Mouse (Mus musculus) midbrain, embryonic 13.5 days (tissue): ENCODE results near the gene Tsku. TPM values are rescaled to one million over a fixed set of nuclear protein-coding genes. Genes with fewer than 3 reads are reported as not detected.

Source experiments
- ATAC-seq: fragments of 200-750 bp; cut with Nextera tagmentation; 2 replicates; pipeline ENCODE4 v1.8.0; 2017; ENCODE audit warnings: mild to moderate bottlenecking, moderate TSS enrichment, moderate library complexity
- H3K27ac ChIP-seq: fragments of 300-500 bp; sonication (generic); 2 replicates; pipeline ENCODE4 v1.5.1; 2015; ENCODE audit warnings: inconsistent platforms, mild to moderate bottlenecking, moderate library complexity
- H3K27me3 ChIP-seq: fragments of 300-500 bp; sonication (generic); 2 replicates; pipeline ENCODE4 v1.6.1; 2015; ENCODE audit warnings: mild to moderate bottlenecking, inconsistent platforms
- H3K36me3 ChIP-seq: fragments of 300-500 bp; sonication (generic); 2 replicates; pipeline ENCODE4 v1.6.1; 2015; ENCODE audit warnings: mild to moderate bottlenecking, inconsistent platforms
- H3K4me1 ChIP-seq: fragments of 300-500 bp; sonication (generic); replicated peaks from 2 replicates; pipeline ENCODE4 v1.6.1; 2015; ENCODE audit warnings: inconsistent platforms
- H3K4me2 ChIP-seq: fragments of 300-500 bp; sonication (generic); replicated peaks from 2 replicates; pipeline ENCODE4 v1.6.1; 2015; ENCODE audit warnings: moderate library complexity, mild to moderate bottlenecking, inconsistent platforms
- H3K4me3 ChIP-seq: fragments of 300-500 bp; sonication (generic); replicated peaks from 2 replicates; pipeline ENCODE4 v1.5.1; 2015; ENCODE audit warnings: mild to moderate bottlenecking, inconsistent platforms
- H3K9ac ChIP-seq: fragments of 300-500 bp; sonication (generic); replicated peaks from 2 replicates; pipeline ENCODE4 v1.6.1; 2015; ENCODE audit warnings: mild to moderate bottlenecking, inconsistent platforms
- H3K9me3 ChIP-seq: fragments of 300-500 bp; sonication (generic); 2 replicates; pipeline ENCODE4 v1.6.1; 2016; ENCODE audit warnings: mild to moderate bottlenecking, inconsistent platforms
- WGBS: fragments of 180-500 bp; shearing (Covaris S2); methylation state at CpG from one replicate; pipeline ENCODE4 v1.1.7; 2015; 5-methylcytosine and 5-hydroxymethylcytosine counted together
- polyA plus RNA-seq: library from polyadenylated mRNA; unstranded; fragments of >200 nt; fragmentation: Nextera tagmentation; extraction: Ambion mirVana; gene quantifications from 2 replicates; pipeline ENCODE4 v1.2.1, GENCODE M21; 2015

Gene Tsku
- polyA plus RNA-seq, 1 experiment from 2014 or later, result 6.7 TPM

DNA sequence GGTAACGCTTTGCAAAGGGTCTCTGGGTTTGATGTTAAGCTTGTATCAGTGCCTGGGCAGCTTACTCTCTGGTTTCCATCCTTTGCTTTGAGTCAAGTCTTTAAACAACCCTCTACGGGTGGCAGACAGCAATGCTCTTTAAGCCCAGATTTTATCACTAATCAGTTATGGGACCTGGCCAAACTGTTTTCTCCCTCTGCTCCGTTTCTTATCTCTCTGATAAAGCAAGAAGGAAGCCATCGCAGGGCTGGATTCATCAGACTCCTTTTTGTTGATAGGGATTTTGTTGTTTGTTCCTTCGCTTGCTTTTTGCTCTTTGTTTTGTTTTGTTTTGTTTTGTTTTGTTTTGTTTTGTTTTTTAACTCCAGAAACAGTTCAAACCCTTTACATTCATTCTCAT lies 20.8 kb downstream of the Tsku start:
- Histone ChIP-seq H3K4me1 (peaks cover 4% of the 10 kb centered on the region), H3K27me3 (peaks cover 7% of the 10 kb centered on the region; the same call in 1 of the 2 replicates), H3K4me2 (no peak overlapping the region), H3K27ac (no peak overlapping the region), H3K4me3 (no peak overlapping the region), H3K9ac (no peak overlapping the region), H3K9me3 (no peaks in the 10 kb centered on the region), H3K36me3 (no peaks in the 10 kb centered on the region)
- 81% methylated on average over 5 of the region's 5 CpGs for WGBS
- no peak for ATAC-seq

DNA sequence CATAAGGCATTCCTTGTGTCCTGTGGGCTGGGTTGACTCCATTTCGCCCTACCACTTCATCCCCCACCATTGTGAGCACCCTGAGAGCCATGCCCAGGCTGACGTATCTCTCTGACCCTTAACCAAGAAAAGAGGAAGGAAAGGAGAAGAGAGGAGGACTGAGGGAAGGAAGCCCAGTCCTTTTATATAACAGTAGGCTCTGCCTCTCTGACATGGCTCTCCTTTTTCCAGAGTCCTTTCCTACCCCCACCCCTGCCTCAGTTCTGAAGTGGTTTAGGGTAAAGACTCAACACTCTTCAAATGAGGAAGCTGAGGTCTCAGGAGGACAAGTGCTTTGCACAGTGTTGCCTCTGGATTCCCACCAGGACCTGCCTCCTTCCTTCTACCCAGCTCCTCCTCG lies 27.1 kb downstream of the Tsku start:
- Histone ChIP-seq H3K27me3 (no peaks in the 10 kb centered on the region), H3K4me1 (no peaks in the 10 kb centered on the region), H3K36me3 (no peaks in the 10 kb centered on the region), H3K9me3 (no peaks in the 10 kb centered on the region), H3K4me2 (no peak overlapping the region), H3K4me3 (no peak overlapping the region), H3K27ac (no peak overlapping the region), H3K9ac (no peak overlapping the region)
- no peak for ATAC-seq
- 76% methylated on average over 3 of the region's 3 CpGs for WGBS

DNA sequence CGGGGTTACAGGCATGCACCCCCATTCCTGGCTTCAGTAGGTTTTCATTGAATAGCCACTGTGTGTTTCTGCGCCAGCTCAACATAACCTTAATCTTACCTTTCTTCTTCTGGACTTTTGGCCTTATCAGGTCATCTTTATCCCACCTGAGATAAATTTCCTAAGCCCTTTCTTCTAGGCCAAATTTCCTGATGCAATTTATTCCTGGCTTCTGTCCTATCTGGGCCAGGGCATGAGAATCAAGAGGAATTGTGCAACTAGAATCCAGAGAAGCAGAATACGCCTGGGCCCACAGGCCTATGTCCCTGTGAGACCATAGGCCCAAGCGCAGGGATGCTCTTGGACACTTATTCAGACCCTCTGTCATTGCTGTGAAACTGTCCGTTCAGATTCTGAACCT lies 27.6 kb downstream of the Tsku start:
- H3K4me1 ChIP-seq, result no peaks in the 10 kb centered on the region
- H3K27ac ChIP-seq, result no peak overlapping the region
- no peaks in the 10 kb centered on the region for H3K27me3 ChIP-seq
- WGBS, result 97% methylated on average over 5 of the region's 5 CpGs
- no peak overlapping the region for H3K9ac ChIP-seq
- no peak overlapping the region for H3K4me2 ChIP-seq
- no peaks in the 10 kb centered on the region for H3K9me3 ChIP-seq
- H3K36me3 ChIP-seq, result no peaks in the 10 kb centered on the region
- ATAC-seq, result no peak
- H3K4me3 ChIP-seq, result no peak overlapping the region

DNA sequence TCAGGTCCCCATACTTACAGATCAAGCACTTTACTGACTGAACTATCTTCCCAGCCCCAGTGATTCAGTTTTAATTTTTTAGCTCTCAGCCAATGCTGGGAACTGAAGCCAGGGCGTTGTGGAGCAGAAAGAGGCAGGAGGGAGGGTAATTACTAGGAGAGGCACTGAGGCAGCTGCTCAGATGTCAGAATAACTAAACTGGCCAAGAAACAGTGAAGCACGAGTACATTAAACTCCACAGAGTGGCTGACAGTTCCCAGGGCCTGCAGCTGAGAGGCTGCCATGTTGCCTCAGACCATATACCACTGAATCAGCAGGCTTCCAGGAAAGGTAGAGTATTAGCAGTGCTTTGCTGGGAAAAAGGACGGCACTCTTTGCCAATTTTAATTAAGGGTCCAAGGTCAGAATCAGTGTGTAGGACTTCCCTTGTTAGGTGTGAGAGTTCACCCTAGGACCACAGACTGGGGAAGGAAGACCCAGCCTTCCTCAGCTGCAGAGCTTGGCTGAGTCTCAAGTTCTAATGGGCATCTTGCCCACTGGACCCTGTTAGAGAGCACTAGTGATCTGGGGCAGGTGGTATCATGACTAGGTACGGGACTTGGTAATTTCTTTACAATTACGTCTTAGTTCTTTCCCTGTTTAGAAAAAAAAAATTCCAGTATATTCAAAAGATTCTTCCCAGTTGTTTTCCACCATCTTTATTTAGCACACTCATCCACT lies 28.3 kb downstream of the Tsku start:
- H3K9me3 ChIP-seq, result no peaks in the 10 kb centered on the region
- no peaks in the 10 kb centered on the region for H3K27me3 ChIP-seq
- no peak overlapping the region for H3K27ac ChIP-seq
- H3K4me2 ChIP-seq, result no peak overlapping the region
- H3K4me1 ChIP-seq, result no peaks in the 10 kb centered on the region
- WGBS, result 77% methylated on average over 5 of the region's 5 CpGs
- H3K9ac ChIP-seq, result no peak overlapping the region
- ATAC-seq, result no peak
- H3K36me3 ChIP-seq, result no peaks in the 10 kb centered on the region
- no peak overlapping the region for H3K4me3 ChIP-seq

DNA sequence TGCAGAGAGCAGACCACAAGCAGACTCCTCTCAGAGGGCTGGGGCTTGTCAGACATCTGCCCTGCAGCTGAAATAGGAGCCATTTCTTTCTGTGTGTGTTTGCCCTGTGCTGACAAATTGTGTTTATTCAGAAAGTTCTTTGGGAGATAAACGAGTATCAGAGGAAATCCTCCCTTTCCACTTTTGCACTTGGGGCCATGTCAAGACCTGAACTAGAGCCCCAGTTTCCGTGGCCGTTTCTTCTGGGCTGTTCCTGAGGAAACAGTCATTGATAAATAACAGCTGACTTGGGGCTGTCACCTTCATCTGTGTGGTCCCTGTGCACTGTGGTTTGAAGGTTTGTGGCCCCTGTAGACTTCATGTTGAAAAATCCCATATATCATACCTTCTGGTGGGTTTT lies 29.2 kb downstream of the Tsku start:
- Histone ChIP-seq H3K4me2 (no peak overlapping the region), H3K4me3 (no peak overlapping the region), H3K9ac (no peak overlapping the region), H3K4me1 (no peaks in the 10 kb centered on the region), H3K27me3 (no peaks in the 10 kb centered on the region), H3K27ac (no peak overlapping the region), H3K36me3 (no peaks in the 10 kb centered on the region), H3K9me3 (no peaks in the 10 kb centered on the region)
- no peak for ATAC-seq
- WGBS, result 86% methylated on average over 3 of the region's 3 CpGs

DNA sequence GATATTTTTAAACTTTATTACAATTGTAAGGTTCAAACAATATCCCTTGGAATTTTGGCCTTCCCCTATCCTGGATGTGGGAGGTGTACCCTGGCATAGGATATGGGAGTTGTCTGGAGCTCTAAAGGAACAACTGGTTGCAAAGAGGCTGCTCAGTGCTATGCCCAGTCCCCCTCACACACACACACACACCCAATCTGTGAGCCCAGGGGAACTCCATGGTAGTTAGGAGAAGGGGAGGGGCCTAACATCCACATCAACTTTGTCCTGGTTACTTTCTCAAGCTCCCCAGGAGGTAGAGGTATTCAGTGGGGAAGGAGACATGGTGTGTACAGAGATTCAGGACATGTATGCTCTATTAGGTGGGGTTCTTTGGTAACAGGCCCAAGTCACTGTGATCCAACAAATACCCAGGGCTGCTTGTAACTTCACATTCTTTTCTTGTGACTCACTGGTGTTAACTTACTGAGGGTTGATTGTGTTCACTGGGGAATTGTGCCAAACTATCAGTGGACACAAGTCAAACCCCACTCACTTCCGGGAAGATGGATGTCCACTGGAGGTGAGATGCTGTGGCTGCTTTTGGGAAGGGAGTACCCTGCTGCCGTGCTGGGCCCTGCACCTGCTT lies 30.6 kb downstream of the Tsku start:
- no peak for ATAC-seq
- 83% methylated on average over 2 of the region's 2 CpGs for WGBS

DNA sequence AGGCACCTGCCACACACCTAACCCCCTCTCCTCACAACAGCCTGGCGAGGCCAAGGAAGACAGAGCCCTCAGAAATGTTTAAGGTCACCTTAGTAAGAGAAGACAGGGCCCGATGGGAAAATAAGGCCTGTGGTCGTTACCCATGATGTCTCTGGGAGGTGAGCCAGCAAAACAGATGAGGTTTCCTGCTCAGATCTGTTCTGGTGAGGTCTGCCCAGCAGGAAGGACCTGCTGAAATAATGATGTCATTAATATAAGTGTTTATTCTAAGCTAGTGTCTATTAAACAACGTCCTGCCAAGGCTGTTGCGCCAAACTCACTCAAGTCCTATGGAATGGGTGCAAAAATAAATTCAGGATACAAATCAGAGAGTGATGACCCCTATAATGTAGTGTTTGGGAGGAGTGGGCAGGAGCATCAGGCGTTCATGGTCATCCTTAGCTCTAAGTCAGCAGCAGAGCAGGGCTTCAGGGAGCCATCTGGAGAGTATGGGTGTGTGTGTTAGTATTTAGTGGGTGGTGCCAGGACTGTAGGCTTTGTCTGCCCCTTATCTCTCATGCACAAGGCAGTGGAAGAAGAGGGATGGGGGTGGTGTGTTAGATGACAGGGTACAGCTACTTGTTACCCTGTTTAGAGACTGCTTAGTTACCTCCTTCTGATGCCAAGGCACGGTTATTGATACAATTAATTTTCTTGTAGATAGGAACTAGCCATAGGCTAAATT lies 31.3 kb downstream of the Tsku start:
- Histone ChIP-seq H3K36me3 (no peaks in the 10 kb centered on the region), H3K27ac (no peak overlapping the region), H3K9me3 (no peaks in the 10 kb centered on the region), H3K4me2 (no peak overlapping the region), H3K4me1 (no peaks in the 10 kb centered on the region), H3K9ac (no peak overlapping the region), H3K4me3 (no peak overlapping the region), H3K27me3 (no peaks in the 10 kb centered on the region)
- ATAC-seq, result no peak
- WGBS, result 85% methylated on average over 7 of the region's 7 CpGs

More for the DNA sequence above, 30.6 kb downstream of the Tsku start:
- Histone ChIP-seq H3K36me3 (no peaks in the 10 kb centered on the region), H3K4me2 (no peak overlapping the region), H3K27me3 (no peaks in the 10 kb centered on the region), H3K9me3 (no peaks in the 10 kb centered on the region), H3K9ac (no peak overlapping the region), H3K27ac (no peak overlapping the region), H3K4me1 (no peaks in the 10 kb centered on the region), H3K4me3 (no peak overlapping the region)

DNA sequence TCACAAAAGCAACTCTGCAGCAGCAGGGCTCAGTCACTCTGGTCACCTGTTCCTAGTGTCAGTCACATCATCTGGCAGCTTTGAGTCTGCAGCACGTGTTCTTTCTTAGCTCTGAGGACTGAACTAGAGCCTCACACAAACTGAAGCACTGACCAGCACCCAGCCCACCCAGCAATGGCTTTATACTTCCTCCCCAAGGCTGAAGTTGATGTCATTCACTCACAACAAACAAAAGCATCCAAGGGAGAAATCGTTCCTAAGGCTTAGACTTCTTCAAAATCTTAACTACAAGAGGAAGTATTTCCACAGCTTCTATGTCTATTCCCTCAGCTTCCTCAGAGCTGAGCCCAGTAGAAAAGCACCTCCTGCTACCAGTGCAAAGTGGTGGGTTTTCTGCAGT lies 32.8 kb downstream of the Tsku start:
- WGBS, result 56% methylated on average over 2 of the region's 2 CpGs
- no peaks in the 10 kb centered on the region for H3K27me3 ChIP-seq
- H3K4me1 ChIP-seq, result peaks cover 9% of the 10 kb centered on the region

DNA sequence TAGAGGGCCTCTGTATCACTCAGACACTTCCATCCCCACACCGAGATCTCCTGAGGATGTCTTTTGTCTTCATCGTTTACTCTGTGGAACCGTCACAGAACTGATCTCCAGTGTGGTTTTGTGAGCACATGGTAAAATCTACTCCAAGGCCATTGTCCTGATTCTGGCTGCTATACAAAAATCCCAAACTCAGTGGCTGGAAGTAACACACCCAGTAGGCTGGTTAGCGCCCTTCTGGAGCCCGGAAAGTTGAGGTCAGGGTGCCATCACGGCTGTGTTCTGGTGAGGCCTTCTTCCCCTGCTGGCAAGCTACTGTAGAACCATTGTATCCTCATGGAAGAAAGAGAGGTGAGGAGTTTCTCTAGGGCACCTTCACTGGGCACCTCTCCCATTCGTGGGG lies 35.1 kb downstream of the Tsku start:
- Histone ChIP-seq H3K4me3 (no peak overlapping the region), H3K27me3 (peaks cover 3% of the 10 kb centered on the region; the same call in 1 of the 2 replicates), H3K27ac (no peak overlapping the region), H3K4me1 (peaks cover 12% of the 10 kb centered on the region), H3K9ac (no peak overlapping the region), H3K9me3 (no peaks in the 10 kb centered on the region), H3K36me3 (no peaks in the 10 kb centered on the region), H3K4me2 (no peak overlapping the region)
- ATAC-seq, result no peak
- 86% methylated on average over 7 of the region's 7 CpGs for WGBS

More for the DNA sequence above, 32.8 kb downstream of the Tsku start:
- Histone ChIP-seq H3K27ac (no peak overlapping the region), H3K4me2 (no peak overlapping the region), H3K4me3 (no peak overlapping the region), H3K9ac (no peak overlapping the region), H3K9me3 (no peaks in the 10 kb centered on the region), H3K36me3 (no peaks in the 10 kb centered on the region)
- ATAC-seq, result no peak

DNA sequence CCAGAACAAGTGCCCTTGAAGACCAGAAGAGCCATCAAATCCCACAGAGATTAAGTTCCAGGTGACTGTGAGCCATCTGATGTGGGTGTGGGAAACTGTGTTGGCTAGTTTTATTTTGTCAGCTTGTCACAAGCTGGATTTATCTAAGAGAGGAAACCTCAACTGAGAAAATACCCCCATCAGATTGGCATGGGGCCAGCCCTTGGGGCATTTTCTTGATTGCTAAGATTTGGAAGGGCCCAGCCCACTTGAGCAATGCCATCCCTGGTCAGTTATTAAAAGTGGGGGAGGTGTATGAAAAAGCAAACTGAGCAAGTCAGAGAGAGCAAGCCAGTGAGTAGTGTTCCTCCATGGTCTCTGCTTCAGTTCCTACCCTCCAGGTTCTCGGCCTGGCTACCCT lies 36.9 kb downstream of the Tsku start:
- peaks cover 12% of the 10 kb centered on the region for H3K4me1 ChIP-seq
- ATAC-seq, result no peak
- peaks cover 3% of the 10 kb centered on the region; the same call in 1 of the 2 replicates for H3K27me3 ChIP-seq
- no peak overlapping the region for H3K9ac ChIP-seq
- H3K36me3 ChIP-seq, result no peaks in the 10 kb centered on the region
- no peak overlapping the region for H3K4me2 ChIP-seq
- H3K27ac ChIP-seq, result no peak overlapping the region
- H3K9me3 ChIP-seq, result no peaks in the 10 kb centered on the region
- WGBS, result 92% methylated on average over 1 of the region's 1 CpGs
- no peak overlapping the region for H3K4me3 ChIP-seq

DNA sequence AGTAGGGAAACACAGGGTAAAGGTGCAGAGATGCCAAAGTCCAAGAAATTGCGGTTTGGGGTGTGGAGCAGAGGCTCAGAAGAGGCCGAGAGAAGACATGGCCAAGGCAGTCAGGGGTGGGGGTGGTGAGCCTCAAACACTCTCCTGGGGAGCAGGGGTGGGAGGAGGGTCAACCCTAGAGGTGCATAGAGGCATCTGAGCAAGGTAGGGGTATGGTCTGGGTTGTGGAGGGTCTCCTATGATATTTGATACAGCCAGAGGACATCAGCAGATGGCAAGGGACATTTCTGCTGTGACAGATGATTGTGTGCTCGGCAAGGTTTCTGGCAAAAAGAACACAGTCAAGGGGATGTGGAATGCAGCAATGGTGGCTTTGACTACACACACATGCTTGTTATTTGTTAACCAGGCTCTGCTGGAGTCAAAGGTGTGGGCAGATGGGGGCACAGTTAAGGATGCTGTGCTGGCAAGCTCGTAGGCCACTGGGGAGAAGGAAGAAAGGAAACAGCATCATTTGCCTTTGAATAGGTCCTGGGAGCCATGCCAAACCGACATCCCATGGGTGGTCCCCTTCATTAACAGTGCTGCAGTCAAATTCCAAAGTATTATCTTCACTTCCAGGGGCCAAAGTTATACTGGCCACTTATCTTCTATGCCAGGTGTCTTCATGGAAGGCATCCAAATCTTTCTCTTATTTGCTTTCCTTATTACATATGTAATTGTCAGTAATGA lies 37.7 kb downstream of the Tsku start:
- Histone ChIP-seq H3K9me3 (no peaks in the 10 kb centered on the region), H3K36me3 (no peaks in the 10 kb centered on the region), H3K4me3 (no peak overlapping the region), H3K9ac (no peak overlapping the region), H3K4me1 (peaks cover 12% of the 10 kb centered on the region), H3K4me2 (no peak overlapping the region), H3K27ac (peak overlapping the region; percentile 47; the same call in 1 of the 2 replicates), H3K27me3 (peaks cover 3% of the 10 kb centered on the region; the same call in 1 of the 2 replicates)
- 30% methylated on average over 5 of the region's 5 CpGs for WGBS
- peak; percentile 90 for ATAC-seq

DNA sequence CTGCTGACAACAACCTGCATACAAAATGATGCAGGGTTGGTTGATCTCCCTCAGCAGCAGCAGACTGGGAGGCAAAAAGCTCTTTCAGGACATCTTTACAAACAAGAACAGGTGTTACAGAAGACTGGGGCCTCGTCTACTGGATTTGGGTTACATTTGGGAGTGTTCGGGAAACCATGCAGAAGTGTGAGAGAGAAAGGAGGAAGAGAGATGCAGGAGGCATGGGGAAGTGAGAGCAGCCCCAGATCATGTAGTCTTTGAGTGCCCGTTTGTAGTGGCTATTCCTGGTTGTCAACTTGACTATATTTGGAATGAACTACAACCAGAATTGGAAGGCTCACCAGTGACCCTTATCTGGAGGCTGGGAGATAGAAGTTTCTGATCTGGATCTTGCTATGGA lies 38.7 kb downstream of the Tsku start:
- H3K9me3 ChIP-seq, result no peaks in the 10 kb centered on the region
- 79% methylated on average over 3 of the region's 3 CpGs for WGBS
- ATAC-seq, result no peak
- H3K4me2 ChIP-seq, result no peak overlapping the region
- H3K4me3 ChIP-seq, result no peak overlapping the region
- peaks cover 12% of the 10 kb centered on the region for H3K4me1 ChIP-seq
- no peaks in the 10 kb centered on the region for H3K36me3 ChIP-seq
- H3K27ac ChIP-seq, result no peak overlapping the region
- H3K9ac ChIP-seq, result no peak overlapping the region
- H3K27me3 ChIP-seq, result peaks cover 3% of the 10 kb centered on the region; the same call in 1 of the 2 replicates
